Mouse (Mus musculus): ENCODE measurements around the gene Cacna1s. TPM values are rescaled to one million over a fixed set of nuclear protein-coding genes. Genes with fewer than 3 reads are reported as not detected.

Gene Cacna1s
- polyA plus RNA-seq, 1 experiment: 0.23 TPM

DNA sequence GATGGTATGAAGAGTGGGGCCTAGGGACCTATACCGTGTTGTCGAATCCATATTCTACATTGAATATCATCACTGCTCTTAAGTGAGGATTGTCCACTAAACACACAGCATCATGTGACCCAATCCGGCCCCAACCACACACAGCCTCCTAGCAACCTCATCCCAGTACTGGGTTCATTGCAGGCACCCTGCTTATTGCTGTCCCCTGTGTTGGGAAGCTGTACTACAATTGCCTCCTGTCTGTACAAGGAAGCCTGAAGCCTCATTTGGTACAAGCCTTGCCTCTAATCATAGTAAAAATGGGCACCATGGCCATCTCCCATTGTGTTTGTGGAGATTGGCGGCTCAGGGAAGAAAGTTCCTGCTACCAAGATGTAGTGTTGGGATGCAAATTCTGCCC, 103.8 kb downstream of the Cacna1s start:
- H3K27me3 ChIP-seq (ENCODE audit: control insufficient read depth, insufficient read depth, insufficient read length): no peaks in the 10 kb centered on the region
- H3K79me2 ChIP-seq (ENCODE audit: control insufficient read depth, insufficient read depth): no peaks in the 10 kb centered on the region
- no peak overlapping the region for H3K4me3 ChIP-seq (ENCODE audit: insufficient read depth, poor library complexity, severe bottlenecking)
- no peaks in the 10 kb centered on the region for H3K36me3 ChIP-seq (ENCODE audit: control insufficient read depth, insufficient read depth)
- no peak overlapping the region for H3ac ChIP-seq (ENCODE audit: control insufficient read depth, insufficient read length, low read depth)
- H3K79me3 ChIP-seq (ENCODE audit: low read depth): no peaks in the 10 kb centered on the region
- no peak for TF ChIP-seq FOSL1 (IDR thresholded peaks at IDR 0.05; ENCODE audit: insufficient read depth, low read length, poor library complexity, severe bottlenecking)
- no peak for TF ChIP-seq MAX (IDR thresholded peaks at IDR 0.05)
- no peak for TF ChIP-seq MYOG (IDR thresholded peaks at IDR 0.05; ENCODE audit: control insufficient read depth, extremely low read depth, insufficient read length)
- no peak for TF ChIP-seq MYOD1 (IDR thresholded peaks at IDR 0.05; ENCODE audit: control insufficient read depth, insufficient read length, low read depth)
- no peak for TF ChIP-seq USF1 (IDR thresholded peaks at IDR 0.05; ENCODE audit: low read depth)
- no peak for TF ChIP-seq CTCF (IDR thresholded peaks at IDR 0.05; ENCODE audit: control insufficient read depth, insufficient read depth, insufficient read length)
- TF ChIP-seq CEBPB (IDR thresholded peaks at IDR 0.05; ENCODE audit: low read depth): no peak

- Histone ChIP-seq H3ac (ENCODE audit: control insufficient read depth, insufficient read length, low read depth) (no peak overlapping the region), H3K4me3 (ENCODE audit: insufficient read depth, poor library complexity, severe bottlenecking) (no peak overlapping the region), H3K27me3 (ENCODE audit: control insufficient read depth, insufficient read depth, insufficient read length) (no peaks in the 10 kb centered on the region), H3K79me3 (ENCODE audit: low read depth) (no peaks in the 10 kb centered on the region), H3K36me3 (ENCODE audit: control insufficient read depth, insufficient read depth) (no peaks in the 10 kb centered on the region), H3K79me2 (ENCODE audit: control insufficient read depth, insufficient read depth) (no peaks in the 10 kb centered on the region)
- TF ChIP-seq USF1 (IDR thresholded peaks at IDR 0.05; ENCODE audit: low read depth) (no peak), MYOG (IDR thresholded peaks at IDR 0.05; ENCODE audit: control insufficient read depth, extremely low read depth, insufficient read length) (no peak), CTCF (IDR thresholded peaks at IDR 0.05; ENCODE audit: control insufficient read depth, insufficient read depth, insufficient read length) (no peak), MAX (IDR thresholded peaks at IDR 0.05) (no peak), CEBPB (IDR thresholded peaks at IDR 0.05; ENCODE audit: low read depth) (no peak), FOSL1 (IDR thresholded peaks at IDR 0.05; ENCODE audit: insufficient read depth, low read length, poor library complexity, severe bottlenecking) (no peak), MYOD1 (IDR thresholded peaks at IDR 0.05; ENCODE audit: control insufficient read depth, insufficient read length, low read depth) (no peak)
Measured at GRCm38 (mm10) chr1:136156951-136157350, 104.4 kb downstream of the Cacna1s start.

DNA sequence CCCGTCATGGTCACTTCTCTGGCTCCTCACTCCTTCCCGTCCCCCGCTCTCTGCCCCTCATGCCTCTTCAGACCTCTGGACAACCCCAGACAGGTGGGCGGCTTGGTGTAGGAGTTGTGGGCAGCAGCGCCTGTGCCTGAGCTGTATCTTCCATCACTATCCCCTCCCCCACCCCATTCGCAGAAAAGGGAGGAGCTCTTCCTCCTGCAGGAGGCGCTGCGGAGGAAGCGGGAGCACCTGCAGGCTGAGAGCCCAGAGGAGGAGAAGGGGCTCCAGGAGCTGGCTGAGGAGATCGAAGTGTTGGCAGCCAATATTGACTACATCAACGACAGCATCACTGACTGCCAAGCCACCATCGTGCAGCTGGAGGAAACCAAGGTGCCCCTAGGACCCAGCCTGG, 107.3 kb downstream of the Cacna1s start:
- H3ac ChIP-seq (ENCODE audit: control insufficient read depth, insufficient read length, low read depth): no peak overlapping the region
- H3K79me3 ChIP-seq (ENCODE audit: low read depth): no peaks in the 10 kb centered on the region
- H3K27me3 ChIP-seq (ENCODE audit: control insufficient read depth, insufficient read depth, insufficient read length): no peaks in the 10 kb centered on the region
- H3K4me3 ChIP-seq (ENCODE audit: insufficient read depth, poor library complexity, severe bottlenecking): no peak overlapping the region
- no peaks in the 10 kb centered on the region for H3K36me3 ChIP-seq (ENCODE audit: control insufficient read depth, insufficient read depth)
- TF ChIP-seq FOSL1 (IDR thresholded peaks at IDR 0.05; ENCODE audit: insufficient read depth, low read length, poor library complexity, severe bottlenecking) (no peak), MYOD1 (IDR thresholded peaks at IDR 0.05; ENCODE audit: control insufficient read depth, insufficient read length, low read depth) (no peak), MYOG (IDR thresholded peaks at IDR 0.05; ENCODE audit: control insufficient read depth, extremely low read depth, insufficient read length) (no peak), CEBPB (IDR thresholded peaks at IDR 0.05; ENCODE audit: low read depth) (no peak), MAX (IDR thresholded peaks at IDR 0.05) (no peak), CTCF (IDR thresholded peaks at IDR 0.05; ENCODE audit: control insufficient read depth, insufficient read depth, insufficient read length) (no peak), USF1 (IDR thresholded peaks at IDR 0.05; ENCODE audit: low read depth) (no peak)
- H3K79me2 ChIP-seq (ENCODE audit: control insufficient read depth, insufficient read depth): no peaks in the 10 kb centered on the region

DNA sequence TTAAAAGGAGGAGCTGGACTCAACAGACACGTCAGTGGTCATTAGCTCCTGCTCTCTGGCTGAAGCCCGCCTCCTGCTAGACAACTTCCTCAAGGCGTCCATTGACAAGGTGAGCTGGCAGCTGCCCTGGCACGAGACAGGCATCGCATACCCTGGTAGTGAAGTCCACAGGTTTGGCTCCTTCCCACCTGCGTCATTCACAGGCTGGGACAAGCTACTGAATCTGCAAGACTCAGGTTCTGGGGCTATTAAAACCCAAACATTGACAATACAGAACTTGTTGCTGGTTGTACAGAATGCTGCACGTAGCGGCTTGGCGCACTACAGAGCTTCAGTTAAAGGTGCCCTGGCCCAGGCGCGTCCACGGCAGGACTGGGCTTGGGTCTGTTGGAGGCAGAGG, 107.7 kb downstream of the Cacna1s start:
- H3K4me3 ChIP-seq (ENCODE audit: insufficient read depth, poor library complexity, severe bottlenecking): no peak overlapping the region
- TF ChIP-seq CEBPB (IDR thresholded peaks at IDR 0.05; ENCODE audit: low read depth): no peak
- no peak for TF ChIP-seq USF1 (IDR thresholded peaks at IDR 0.05; ENCODE audit: low read depth)
- TF ChIP-seq MYOD1 (IDR thresholded peaks at IDR 0.05; ENCODE audit: control insufficient read depth, insufficient read length, low read depth): no peak
- TF ChIP-seq FOSL1 (IDR thresholded peaks at IDR 0.05; ENCODE audit: insufficient read depth, low read length, poor library complexity, severe bottlenecking): no peak
- TF ChIP-seq MYOG (IDR thresholded peaks at IDR 0.05; ENCODE audit: control insufficient read depth, extremely low read depth, insufficient read length): no peak
- TF ChIP-seq CTCF (IDR thresholded peaks at IDR 0.05; ENCODE audit: control insufficient read depth, insufficient read depth, insufficient read length): no peak
- H3K79me3 ChIP-seq (ENCODE audit: low read depth): no peaks in the 10 kb centered on the region
- no peak overlapping the region for H3ac ChIP-seq (ENCODE audit: control insufficient read depth, insufficient read length, low read depth)
- H3K27me3 ChIP-seq (ENCODE audit: control insufficient read depth, insufficient read depth, insufficient read length): no peaks in the 10 kb centered on the region
- H3K79me2 ChIP-seq (ENCODE audit: control insufficient read depth, insufficient read depth): no peaks in the 10 kb centered on the region
- no peaks in the 10 kb centered on the region for H3K36me3 ChIP-seq (ENCODE audit: control insufficient read depth, insufficient read depth)

DNA sequence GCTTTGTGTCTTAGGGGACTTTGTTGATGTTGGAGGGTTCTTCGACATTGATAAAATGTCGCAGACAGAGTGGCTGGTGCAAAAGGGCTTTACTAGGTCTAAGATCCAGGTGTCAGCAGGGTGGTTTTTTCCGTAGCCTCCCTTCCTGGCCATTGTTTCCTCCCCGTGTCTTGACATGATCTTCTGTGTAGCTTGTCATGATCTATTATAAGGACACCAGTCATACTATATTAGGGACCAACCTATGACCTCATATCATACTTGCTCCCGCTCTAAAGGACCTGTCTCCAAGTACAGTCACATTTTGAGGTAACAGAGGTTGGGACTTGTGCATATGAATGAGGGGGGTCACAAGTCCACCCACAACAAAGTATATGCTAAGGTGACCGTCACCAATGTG, 108.4 kb downstream of the Cacna1s start:
- Histone ChIP-seq H3K79me2 (ENCODE audit: control insufficient read depth, insufficient read depth) (no peaks in the 10 kb centered on the region), H3K27me3 (ENCODE audit: control insufficient read depth, insufficient read depth, insufficient read length) (no peaks in the 10 kb centered on the region), H3K36me3 (ENCODE audit: control insufficient read depth, insufficient read depth) (no peaks in the 10 kb centered on the region), H3ac (ENCODE audit: control insufficient read depth, insufficient read length, low read depth) (no peak overlapping the region), H3K4me3 (ENCODE audit: insufficient read depth, poor library complexity, severe bottlenecking) (no peak overlapping the region), H3K79me3 (ENCODE audit: low read depth) (no peaks in the 10 kb centered on the region)
- TF ChIP-seq USF1 (IDR thresholded peaks at IDR 0.05; ENCODE audit: low read depth) (no peak), CEBPB (IDR thresholded peaks at IDR 0.05; ENCODE audit: low read depth) (no peak), MAX (IDR thresholded peaks at IDR 0.05) (no peak), FOSL1 (IDR thresholded peaks at IDR 0.05; ENCODE audit: insufficient read depth, low read length, poor library complexity, severe bottlenecking) (no peak), CTCF (IDR thresholded peaks at IDR 0.05; ENCODE audit: control insufficient read depth, insufficient read depth, insufficient read length) (no peak), MYOG (IDR thresholded peaks at IDR 0.05; ENCODE audit: control insufficient read depth, extremely low read depth, insufficient read length) (no peak), MYOD1 (IDR thresholded peaks at IDR 0.05; ENCODE audit: control insufficient read depth, insufficient read length, low read depth) (no peak)
